Mouse (Mus musculus): ENCODE measurements around the gene Itga4. TPM values are rescaled to one million over a fixed set of nuclear protein-coding genes. Genes with fewer than 3 reads are reported as not detected.
A peak's percentile ranks its signal among the peaks of the same experiment; 100 is the strongest.

Gene Itga4
- polyA plus RNA-seq, 1 experiment from 2014 or later = 4.5 TPM

DNA sequence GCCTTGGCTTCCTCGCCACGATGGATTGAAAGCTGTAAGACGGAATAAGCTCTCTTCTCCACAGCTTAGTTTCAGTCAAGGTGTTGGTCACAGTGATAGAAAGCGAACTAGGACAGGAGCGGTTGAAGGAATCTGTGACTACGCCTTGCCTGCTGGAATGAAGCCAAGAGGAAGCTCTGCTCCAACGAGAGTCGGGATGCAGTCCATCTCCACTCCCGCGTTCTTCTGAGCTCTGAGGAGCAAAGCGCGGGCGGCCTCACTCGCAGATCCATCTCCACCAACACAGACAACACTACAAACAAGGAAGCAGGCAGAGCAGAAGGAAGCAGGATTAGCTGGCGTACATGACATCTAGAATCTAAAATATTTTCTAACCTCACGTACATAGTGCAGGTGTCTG lies 99.5 kb downstream of the Itga4 start:
- 77% methylated on average over 16 of the region's 16 CpGs for WGBS
- no peaks in the 10 kb centered on the region for H3K9me3 ChIP-seq (ENCODE audit: low read length)
- H3K4me1 ChIP-seq (ENCODE audit: insufficient read depth, low read depth, low read length) = no peaks in the 10 kb centered on the region
- H3K27ac ChIP-seq (ENCODE audit: low read length) = no peak overlapping the region
- no peaks in the 10 kb centered on the region for H3K27me3 ChIP-seq (replicated peaks; ENCODE audit: insufficient read depth, low read length)
- DNase-seq (ENCODE audit: low spot score) (no peak), ATAC-seq (no peak)
- H3K9ac ChIP-seq (replicated peaks; ENCODE audit: low read depth) = no peak overlapping the region
- H3K4me2 ChIP-seq (replicated peaks; ENCODE audit: low read depth, low read length) = no peak overlapping the region
- no peaks in the 10 kb centered on the region for H3K36me3 ChIP-seq (ENCODE audit: insufficient read depth, low read length)
- no peak overlapping the region for H3K4me3 ChIP-seq (ENCODE audit: low read depth, low read length)
- TF ChIP-seq EP300 (IDR thresholded peaks at IDR 0.05) (no peak), CTCF (IDR thresholded peaks at IDR 0.05) (no peak)

GRCm38 (mm10) chr2:79357835-79358234 lies 102.6 kb downstream of the Itga4 start:
- Histone ChIP-seq H3K9ac (replicated peaks; ENCODE audit: low read depth) (no peak overlapping the region), H3K9me3 (ENCODE audit: low read length) (no peaks in the 10 kb centered on the region), H3K4me1 (ENCODE audit: insufficient read depth, low read depth, low read length) (no peaks in the 10 kb centered on the region), H3K27ac (ENCODE audit: low read length) (no peak overlapping the region), H3K27me3 (replicated peaks; ENCODE audit: insufficient read depth, low read length) (no peaks in the 10 kb centered on the region), H3K36me3 (ENCODE audit: insufficient read depth, low read length) (no peaks in the 10 kb centered on the region), H3K4me3 (ENCODE audit: low read depth, low read length) (no peak overlapping the region), H3K4me2 (replicated peaks; ENCODE audit: low read depth, low read length) (no peak overlapping the region)
- no peak for ATAC-seq
- 74% methylated on average over 3 of the region's 3 CpGs for WGBS
- DNase-seq (ENCODE audit: low spot score) = no peak
- no peak for TF ChIP-seq CTCF (IDR thresholded peaks at IDR 0.05)

GRCm38 (mm10) chr2:79362029-79362428 lies 106.8 kb downstream of the Itga4 start:
- TF ChIP-seq CTCF (IDR thresholded peaks at IDR 0.05) (no peak), EP300 (IDR thresholded peaks at IDR 0.05) (no peak)
- H3K27ac ChIP-seq (ENCODE audit: low read length) = no peak overlapping the region

GRCm38 (mm10) chr2:79363920-79364319 lies 108.7 kb downstream of the Itga4 start:
- Histone ChIP-seq H3K4me1 (ENCODE audit: insufficient read depth, low read depth, low read length) (no peaks in the 10 kb centered on the region), H3K27ac (ENCODE audit: low read length) (no peak overlapping the region), H3K36me3 (ENCODE audit: insufficient read depth, low read length) (no peaks in the 10 kb centered on the region), H3K27me3 (replicated peaks; ENCODE audit: insufficient read depth, low read length) (no peaks in the 10 kb centered on the region), H3K9me3 (ENCODE audit: low read length) (no peaks in the 10 kb centered on the region), H3K4me2 (replicated peaks; ENCODE audit: low read depth, low read length) (no peak overlapping the region), H3K4me3 (ENCODE audit: low read depth, low read length) (no peak overlapping the region), H3K9ac (replicated peaks; ENCODE audit: low read depth) (no peak overlapping the region)
- 68% methylated on average over 6 of the region's 6 CpGs for WGBS
- DNase-seq (ENCODE audit: low spot score) (no peak), ATAC-seq (no peak)
- TF ChIP-seq CTCF (IDR thresholded peaks at IDR 0.05) (no peak), EP300 (IDR thresholded peaks at IDR 0.05) (no peak)

More at GRCm38 (mm10) chr2:79362029-79362428, 106.8 kb downstream of the Itga4 start:
- Histone ChIP-seq H3K4me1 (ENCODE audit: insufficient read depth, low read depth, low read length) (no peaks in the 10 kb centered on the region), H3K27me3 (replicated peaks; ENCODE audit: insufficient read depth, low read length) (no peaks in the 10 kb centered on the region), H3K4me2 (replicated peaks; ENCODE audit: low read depth, low read length) (no peak overlapping the region), H3K36me3 (ENCODE audit: insufficient read depth, low read length) (no peaks in the 10 kb centered on the region), H3K9me3 (ENCODE audit: low read length) (no peaks in the 10 kb centered on the region), H3K9ac (replicated peaks; ENCODE audit: low read depth) (no peak overlapping the region), H3K4me3 (ENCODE audit: low read depth, low read length) (no peak overlapping the region)
- WGBS = 62% methylated on average over 6 of the region's 6 CpGs
- ATAC-seq (no peak), DNase-seq (ENCODE audit: low spot score) (no peak)

GRCm38 (mm10) chr2:79367451-79368450 lies 112.5 kb downstream of the Itga4 start:
- H3K36me3 ChIP-seq (ENCODE audit: insufficient read depth, low read length) = no peaks in the 10 kb centered on the region
- H3K27me3 ChIP-seq (replicated peaks; ENCODE audit: insufficient read depth, low read length) = no peaks in the 10 kb centered on the region
- H3K4me1 ChIP-seq (ENCODE audit: insufficient read depth, low read depth, low read length) = no peaks in the 10 kb centered on the region
- H3K4me2 ChIP-seq (replicated peaks; ENCODE audit: low read depth, low read length) = no peak overlapping the region
- ATAC-seq (no peak), DNase-seq (ENCODE audit: low spot score) (no peak)
- 73% methylated on average over 18 of the region's 18 CpGs for WGBS
- no peak overlapping the region for H3K4me3 ChIP-seq (ENCODE audit: low read depth, low read length)
- TF ChIP-seq EP300 (IDR thresholded peaks at IDR 0.05) (no peak), CTCF (IDR thresholded peaks at IDR 0.05) (peak; percentile 38)
- H3K9ac ChIP-seq (replicated peaks; ENCODE audit: low read depth) = no peak overlapping the region
- no peaks in the 10 kb centered on the region for H3K9me3 ChIP-seq (ENCODE audit: low read length)
- no peak overlapping the region for H3K27ac ChIP-seq (ENCODE audit: low read length)

DNA sequence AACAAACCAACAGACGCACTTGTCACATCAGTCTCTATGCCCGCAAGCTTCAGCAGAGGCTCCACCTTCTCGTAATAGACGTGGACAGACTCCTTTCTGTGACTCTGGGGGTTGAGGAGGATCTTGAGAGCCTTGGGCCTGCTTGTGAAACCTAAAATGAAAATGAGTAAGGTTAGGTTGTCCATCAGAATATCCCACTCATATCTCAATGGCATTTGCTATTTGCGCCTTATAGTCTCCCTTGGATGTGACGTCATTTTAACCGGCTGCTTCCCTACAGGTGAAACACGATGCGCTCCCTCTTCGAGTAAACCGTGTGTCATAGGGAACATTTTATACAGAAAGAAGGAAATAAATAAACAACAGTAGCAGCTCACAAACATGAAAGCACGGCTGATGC lies 113.4 kb downstream of the Itga4 start:
- no peaks in the 10 kb centered on the region for H3K4me1 ChIP-seq (ENCODE audit: insufficient read depth, low read depth, low read length)
- WGBS = 73% methylated on average over 12 of the region's 12 CpGs
- TF ChIP-seq EP300 (IDR thresholded peaks at IDR 0.05) = no peak
- TF ChIP-seq CTCF (IDR thresholded peaks at IDR 0.05) = no peak
- no peaks in the 10 kb centered on the region for H3K27me3 ChIP-seq (replicated peaks; ENCODE audit: insufficient read depth, low read length)
- no peak overlapping the region for H3K9ac ChIP-seq (replicated peaks; ENCODE audit: low read depth)
- no peak for DNase-seq (ENCODE audit: low spot score)
- no peak for ATAC-seq
- no peaks in the 10 kb centered on the region for H3K36me3 ChIP-seq (ENCODE audit: insufficient read depth, low read length)
- no peak overlapping the region for H3K4me3 ChIP-seq (ENCODE audit: low read depth, low read length)
- H3K27ac ChIP-seq (ENCODE audit: low read length) = no peak overlapping the region
- no peaks in the 10 kb centered on the region for H3K9me3 ChIP-seq (ENCODE audit: low read length)
- no peak overlapping the region for H3K4me2 ChIP-seq (replicated peaks; ENCODE audit: low read depth, low read length)

Data from lung, postnatal 0 days (tissue).